Mouse (Mus musculus): ENCODE data around the gene Popdc2. TPM values are rescaled to one million over a fixed set of nuclear protein-coding genes. Genes with fewer than 3 reads are reported as not detected.
"Not testable (repeated sequence)": the region's sequence is repeated elsewhere in the genome, so short reads cannot be mapped to it uniquely, and the experiment has no call there.

Gene Popdc2
- polyA plus RNA-seq (2012): 8.1 TPM in 2 replicates

DNA sequence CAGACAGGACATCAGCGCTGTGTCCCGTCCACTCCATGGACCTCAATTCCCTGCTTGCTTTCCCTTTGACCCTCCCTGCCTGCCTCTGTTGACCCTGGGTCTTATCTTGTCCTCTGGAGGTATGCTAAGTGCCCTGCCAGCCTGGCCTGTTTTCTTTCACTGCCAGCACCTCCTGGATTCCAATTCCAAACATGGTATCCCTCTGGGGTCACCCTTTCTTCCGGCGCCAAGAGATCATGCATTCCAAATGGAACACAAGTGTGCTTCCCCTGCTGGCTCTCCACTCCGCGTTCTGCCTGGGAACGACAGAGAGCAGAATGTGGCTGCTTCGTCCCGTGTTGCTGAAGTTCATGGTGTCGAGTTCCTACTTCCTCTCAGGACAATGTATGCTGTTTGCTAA is at the start of gene Popdc2:
Gene Popdc2 (plus strand): TSS at position 277 of the 400 bp plus-strand sequence.
- peaks cover 47% of the 10 kb centered on the region for H3K4me1 ChIP-seq (ENCODE audit: control insufficient read depth)
- no peaks in the 10 kb centered on the region for H3K27me3 ChIP-seq (ENCODE audit: control insufficient read depth)
- H3K4me3 ChIP-seq (replicated peaks): no peak within 1 kb of the TSS
- TF ChIP-seq GATA1 (IDR thresholded peaks at IDR 0.05; ENCODE audit: low read length) (no peak), TAL1 (IDR thresholded peaks at IDR 0.05; ENCODE audit: low read length) (no peak)
- peaks cover 13% of the 10 kb centered on the region for H3K36me3 ChIP-seq (ENCODE audit: control insufficient read depth)
- no peaks in the 10 kb centered on the region for H3K9me3 ChIP-seq (ENCODE audit: control insufficient read depth, low read length)

- Histone ChIP-seq H3K9me3 (ENCODE audit: control insufficient read depth, low read length) (no peaks in the 10 kb centered on the region), H3K27me3 (ENCODE audit: control insufficient read depth) (no peaks in the 10 kb centered on the region), H3K4me1 (ENCODE audit: control insufficient read depth) (no peaks in the 10 kb centered on the region), H3K36me3 (ENCODE audit: control insufficient read depth) (no peaks in the 10 kb centered on the region), H3K4me3 (replicated peaks) (no peak overlapping the region)
- TF ChIP-seq GATA1 (IDR thresholded peaks at IDR 0.05; ENCODE audit: low read length) (no peak), TAL1 (IDR thresholded peaks at IDR 0.05; ENCODE audit: low read length) (no peak)
Measured at GRCm38 (mm10) chr16:38318492-38318891, 43.5 kb upstream of the Popdc2 start.

- no peak for TF ChIP-seq TAL1 (IDR thresholded peaks at IDR 0.05; ENCODE audit: low read length)
- TF ChIP-seq GATA1 (IDR thresholded peaks at IDR 0.05; ENCODE audit: low read length): no peak
- no peak overlapping the region for H3K4me3 ChIP-seq (replicated peaks)
- H3K36me3 ChIP-seq (ENCODE audit: control insufficient read depth): no peaks in the 10 kb centered on the region
- H3K9me3 ChIP-seq (ENCODE audit: control insufficient read depth, low read length): no peaks in the 10 kb centered on the region
- H3K27me3 ChIP-seq (ENCODE audit: control insufficient read depth): no peaks in the 10 kb centered on the region
- H3K4me1 ChIP-seq (ENCODE audit: control insufficient read depth): no peaks in the 10 kb centered on the region
Measured at GRCm38 (mm10) chr16:38319087-38319486, 42.9 kb upstream of the Popdc2 start.

GRCm38 (mm10) chr16:38321452-38321935 is 40.5 kb upstream of the Popdc2 start:
- Histone ChIP-seq H3K36me3 (ENCODE audit: control insufficient read depth) (no peaks in the 10 kb centered on the region), H3K9me3 (ENCODE audit: control insufficient read depth, low read length) (no peaks in the 10 kb centered on the region), H3K4me1 (ENCODE audit: control insufficient read depth) (no peaks in the 10 kb centered on the region), H3K4me3 (replicated peaks) (no peak overlapping the region), H3K27me3 (ENCODE audit: control insufficient read depth) (no peaks in the 10 kb centered on the region)
- TF ChIP-seq TAL1 (IDR thresholded peaks at IDR 0.05; ENCODE audit: low read length) (no peak), GATA1 (IDR thresholded peaks at IDR 0.05; ENCODE audit: low read length) (no peak)

DNA sequence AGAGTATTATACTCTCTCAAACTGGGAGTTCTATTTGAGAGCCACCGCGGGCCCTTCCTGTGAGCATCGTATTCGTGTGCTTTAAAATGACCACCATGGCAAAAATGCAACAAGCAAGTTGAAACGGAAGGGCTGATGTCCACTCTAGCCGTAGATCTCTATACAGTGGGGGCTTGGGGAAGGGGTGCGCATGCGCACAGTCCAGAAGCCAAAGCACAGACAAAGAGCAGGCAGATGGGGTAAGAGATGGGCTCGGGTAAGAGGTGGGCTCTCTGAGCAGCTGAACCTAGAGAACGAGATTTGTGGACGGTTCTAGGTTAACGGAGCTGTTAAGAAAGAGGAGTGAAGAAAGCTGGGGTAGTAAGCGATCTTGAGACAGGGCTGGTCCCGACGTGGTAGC is 37.7 kb upstream of the Popdc2 start:
- TF ChIP-seq TAL1 (IDR thresholded peaks at IDR 0.05; ENCODE audit: low read length) (no peak), GATA1 (IDR thresholded peaks at IDR 0.05; ENCODE audit: low read length) (no peak)
- no peaks in the 10 kb centered on the region for H3K36me3 ChIP-seq (ENCODE audit: control insufficient read depth)
- H3K4me3 ChIP-seq (replicated peaks): no peak overlapping the region
- no peaks in the 10 kb centered on the region for H3K27me3 ChIP-seq (ENCODE audit: control insufficient read depth)
- peaks cover 1% of the 10 kb centered on the region; the same call in 1 of the 2 replicates for H3K9me3 ChIP-seq (ENCODE audit: control insufficient read depth, low read length)
- no peaks in the 10 kb centered on the region for H3K4me1 ChIP-seq (ENCODE audit: control insufficient read depth)

- Histone ChIP-seq H3K4me3 (replicated peaks) (no peak overlapping the region), H3K36me3 (ENCODE audit: control insufficient read depth) (no peaks in the 10 kb centered on the region), H3K4me1 (ENCODE audit: control insufficient read depth) (no peaks in the 10 kb centered on the region), H3K27me3 (ENCODE audit: control insufficient read depth) (no peaks in the 10 kb centered on the region), H3K9me3 (ENCODE audit: control insufficient read depth, low read length) (peaks cover 6% of the 10 kb centered on the region; the same call in 1 of the 2 replicates)
- TF ChIP-seq TAL1 (IDR thresholded peaks at IDR 0.05; ENCODE audit: low read length): no peak
- TF ChIP-seq GATA1 (IDR thresholded peaks at IDR 0.05; ENCODE audit: low read length): no peak
Measured at GRCm38 (mm10) chr16:38326778-38327397, 35.1 kb upstream of the Popdc2 start.

GRCm38 (mm10) chr16:38329340-38329739 is 32.7 kb upstream of the Popdc2 start:
- TF ChIP-seq TAL1 (IDR thresholded peaks at IDR 0.05; ENCODE audit: low read length) (no peak), GATA1 (IDR thresholded peaks at IDR 0.05; ENCODE audit: low read length) (no peak)
- H3K4me1 ChIP-seq (ENCODE audit: control insufficient read depth): peaks cover 6% of the 10 kb centered on the region
- H3K27me3 ChIP-seq (ENCODE audit: control insufficient read depth): no peaks in the 10 kb centered on the region
- H3K4me3 ChIP-seq (replicated peaks): no peak overlapping the region
- no peaks in the 10 kb centered on the region for H3K36me3 ChIP-seq (ENCODE audit: control insufficient read depth)
- H3K9me3 ChIP-seq (ENCODE audit: control insufficient read depth, low read length): peaks cover 6% of the 10 kb centered on the region; the same call in 1 of the 2 replicates

DNA sequence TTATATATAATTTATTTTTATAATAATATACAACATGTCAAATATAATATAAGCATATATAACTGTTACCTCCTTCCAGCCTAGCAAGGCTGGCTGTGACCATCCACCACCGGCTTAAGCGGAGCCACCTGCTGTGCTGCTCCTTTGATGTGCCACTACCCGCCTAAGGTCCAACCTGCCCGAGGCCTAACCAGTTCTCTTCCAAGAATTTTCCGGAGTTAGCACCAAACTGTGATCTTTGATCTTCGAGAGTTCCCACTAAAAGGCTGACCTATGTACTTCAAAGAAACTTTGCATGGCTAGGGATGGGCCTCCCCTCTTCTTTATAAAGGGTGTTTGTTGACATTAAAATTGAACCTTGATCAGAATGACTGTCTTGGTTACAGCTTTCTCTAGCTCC is 27.6 kb upstream of the Popdc2 start:
- no peaks in the 10 kb centered on the region for H3K27me3 ChIP-seq (ENCODE audit: control insufficient read depth)
- H3K4me1 ChIP-seq (ENCODE audit: control insufficient read depth): peaks cover 6% of the 10 kb centered on the region
- no peak overlapping the region for H3K4me3 ChIP-seq (replicated peaks)

GRCm38 (mm10) chr16:38338077-38338476 is 23.9 kb upstream of the Popdc2 start:
- H3K27me3 ChIP-seq (ENCODE audit: control insufficient read depth): peaks cover 11% of the 10 kb centered on the region
- H3K36me3 ChIP-seq (ENCODE audit: control insufficient read depth); H3K9me3 ChIP-seq (ENCODE audit: control insufficient read depth, low read length); H3K4me3 ChIP-seq (replicated peaks): not testable (repeated sequence)
- peaks cover 14% of the 10 kb centered on the region for H3K4me1 ChIP-seq (ENCODE audit: control insufficient read depth)

More for the DNA sequence above, 27.6 kb upstream of the Popdc2 start:
- no peak for TF ChIP-seq GATA1 (IDR thresholded peaks at IDR 0.05; ENCODE audit: low read length)
- no peak for TF ChIP-seq TAL1 (IDR thresholded peaks at IDR 0.05; ENCODE audit: low read length)
- Histone ChIP-seq H3K36me3 (ENCODE audit: control insufficient read depth) (no peaks in the 10 kb centered on the region), H3K9me3 (ENCODE audit: control insufficient read depth, low read length) (peaks cover 4% of the 10 kb centered on the region; the same call in 1 of the 2 replicates)
